Mouse (Mus musculus): ENCODE data around the gene Scgb1b10. TPM values are rescaled to one million over a fixed set of nuclear protein-coding genes. Genes with fewer than 3 reads are reported as not detected.

The Scgb1b10 gene
- polyA plus RNA-seq (2015; fragmentation: Nextera tagmentation; extraction: Ambion mirVana) = not detected in 2 replicates

DNA sequence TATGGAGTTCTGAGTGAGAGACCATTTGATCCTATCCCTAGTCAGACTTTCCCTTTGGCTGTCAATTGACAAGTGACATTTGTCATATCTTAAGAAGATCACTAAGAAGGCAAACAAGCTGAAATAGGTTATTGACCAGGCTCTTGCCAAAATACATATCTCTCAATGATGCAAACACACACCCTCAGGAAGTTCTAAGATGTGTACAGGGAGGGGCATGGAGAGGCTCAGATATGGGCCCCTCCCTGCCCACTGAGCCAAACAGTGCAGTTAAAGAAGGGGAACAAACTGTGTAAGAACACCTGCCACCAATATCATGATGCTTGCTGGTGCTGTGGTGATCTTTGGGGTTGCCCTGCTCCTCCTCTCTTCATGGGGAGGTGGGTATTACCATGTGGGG lies at the start of gene Scgb1b10:
TSS of gene Scgb1b10 (plus strand) at position 301 of the 400 bp plus-strand sequence.

Other genes with a start within 250 kb of the Scgb1b10 start
- not detected in 2 replicates for gene Scgb2b11, start 110.3 kb downstream of the Scgb1b10 start, polyA plus RNA-seq (2015; fragmentation: Nextera tagmentation; extraction: Ambion mirVana)
- not detected in 2 replicates for gene Scgb1b11, start 122.0 kb downstream of the Scgb1b10 start, polyA plus RNA-seq (2015; fragmentation: Nextera tagmentation; extraction: Ambion mirVana)
- not detected in 2 replicates for gene Scgb2b12, start 226.4 kb downstream of the Scgb1b10 start, polyA plus RNA-seq (2015; fragmentation: Nextera tagmentation; extraction: Ambion mirVana)
- gene Scgb1b12, start 233.3 kb downstream of the Scgb1b10 start, polyA plus RNA-seq (2015; fragmentation: Nextera tagmentation; extraction: Ambion mirVana) = not detected in 2 replicates

Data from neural tube, postnatal 0 days (tissue).